Mouse (Mus musculus) embryonic facial prominence, embryonic 10.5 days (tissue): ENCODE measurements around the gene Osbp2. TPM values are rescaled to one million over a fixed set of nuclear protein-coding genes. Genes with fewer than 3 reads are reported as not detected.

Experiments used
- DNase-seq: peaks from one replicate; pipeline ENCODE4 v3.0.0-alpha.2; 2017; ENCODE audit warnings: low spot score
- H3K27ac ChIP-seq: fragments of 300-500 bp; sonication (generic); replicated peaks from 2 replicates; pipeline ENCODE4 v1.5.1; 2016; ENCODE audit warnings: mild to moderate bottlenecking
- H3K27me3 ChIP-seq: fragments of 300-500 bp; sonication (generic); replicated peaks from 2 replicates; pipeline ENCODE4 v1.6.1; 2016; ENCODE audit warnings: low read depth, mild to moderate bottlenecking; ENCODE audit not compliant: poor library complexity, severe bottlenecking
- H3K36me3 ChIP-seq: fragments of 300-500 bp; sonication (generic); replicated peaks from 2 replicates; pipeline ENCODE4 v1.6.1; 2016; ENCODE audit warnings: mild to moderate bottlenecking, moderate library complexity
- H3K4me1 ChIP-seq: fragments of 300-500 bp; sonication (generic); 2 replicates; pipeline ENCODE4 v1.6.1; 2016
- H3K4me3 ChIP-seq: fragments of 300-500 bp; sonication (generic); 2 replicates; pipeline ENCODE4 v1.5.1; 2016; ENCODE audit warnings: mild to moderate bottlenecking, moderate library complexity
- H3K9me3 ChIP-seq: fragments of 300-500 bp; sonication (generic); 2 replicates; pipeline ENCODE4 v1.6.1; 2016; ENCODE audit warnings: mild to moderate bottlenecking
- WGBS: fragments of 180-500 bp; shearing (Covaris S2); methylation state at CpG from one replicate; pipeline ENCODE4 v1.1.7; 2016; 5-methylcytosine and 5-hydroxymethylcytosine counted together
- polyA plus RNA-seq: library from polyadenylated mRNA; unstranded; fragments of >200 nt; fragmentation: Nextera tagmentation; extraction: Ambion mirVana; gene quantifications from 2 replicates; pipeline ENCODE4 v1.2.1, GENCODE M21; 2016

Osbp2 gene
- polyA plus RNA-seq, 1 experiment from 2014 or later: 1.2 TPM

GRCm38 (mm10) chr11:3834421-3835098, 29.1 kb downstream of the Osbp2 start:
- H3K4me3 ChIP-seq: peak overlapping the region; percentile 39
- H3K36me3 ChIP-seq: no peaks in the 10 kb centered on the region
- peaks cover 9% of the 10 kb centered on the region for H3K4me1 ChIP-seq
- H3K9me3 ChIP-seq: no peaks in the 10 kb centered on the region
- H3K27me3 ChIP-seq: 0 out of 2 replicates have a peak, but pooled peaks cover 17% of the 10 kb centered on the region
- 47% methylated on average over 13 of the region's 13 CpGs for WGBS
- DNase-seq: peak; percentile 62
- no peak overlapping the region for H3K27ac ChIP-seq

- WGBS: 40% methylated on average over 21 of the region's 21 CpGs
- DNase-seq: no peak
- Histone ChIP-seq H3K27me3 (0 out of 2 replicates have a peak, but pooled peaks cover 17% of the 10 kb centered on the region), H3K4me3 (peak overlapping the region; percentile 39), H3K9me3 (no peaks in the 10 kb centered on the region), H3K4me1 (peaks cover 9% of the 10 kb centered on the region), H3K36me3 (no peaks in the 10 kb centered on the region), H3K27ac (no peak overlapping the region)
These were observed 29.9 kb downstream of the Osbp2 start for GRCm38 (mm10) chr11:3833544-3834420.

- H3K4me1 ChIP-seq: peaks cover 9% of the 10 kb centered on the region
- no peak overlapping the region for H3K4me3 ChIP-seq
- H3K36me3 ChIP-seq: no peaks in the 10 kb centered on the region
- DNase-seq: no peak
- peaks cover 5% of the 10 kb centered on the region; the same call in 1 of the 2 replicates for H3K9me3 ChIP-seq
- H3K27ac ChIP-seq: no peak overlapping the region
- 54% methylated on average over 6 of the region's 6 CpGs for WGBS
- H3K27me3 ChIP-seq: 0 out of 2 replicates have a peak, but pooled peaks cover 17% of the 10 kb centered on the region
These were observed 31.4 kb downstream of the Osbp2 start for GRCm38 (mm10) chr11:3832193-3832901.

- Histone ChIP-seq H3K27me3 (0 out of 2 replicates have a peak, but pooled peaks cover 15% of the 10 kb centered on the region), H3K36me3 (no peaks in the 10 kb centered on the region), H3K27ac (no peak overlapping the region), H3K4me1 (peaks cover 9% of the 10 kb centered on the region), H3K4me3 (no peak overlapping the region), H3K9me3 (peaks cover 5% of the 10 kb centered on the region; the same call in 1 of the 2 replicates)
- 84% methylated on average over 5 of the region's 5 CpGs for WGBS
- DNase-seq: no peak
These were observed 34.0 kb downstream of the Osbp2 start for GRCm38 (mm10) chr11:3829736-3830135.

- Histone ChIP-seq H3K27me3 (no peaks in the 10 kb centered on the region), H3K36me3 (no peaks in the 10 kb centered on the region), H3K4me1 (peaks cover 11% of the 10 kb centered on the region), H3K4me3 (no peak overlapping the region), H3K27ac (no peak overlapping the region), H3K9me3 (peaks cover 5% of the 10 kb centered on the region; the same call in 1 of the 2 replicates)
- 75% methylated on average over 5 of the region's 5 CpGs for WGBS
- no peak for DNase-seq
These were observed 39.6 kb downstream of the Osbp2 start for GRCm38 (mm10) chr11:3824138-3824537.

- Histone ChIP-seq H3K4me3 (no peak overlapping the region), H3K36me3 (no peaks in the 10 kb centered on the region), H3K27me3 (no peaks in the 10 kb centered on the region), H3K4me1 (peaks cover 15% of the 10 kb centered on the region), H3K9me3 (peaks cover 3% of the 10 kb centered on the region; the same call in 1 of the 2 replicates), H3K27ac (no peak overlapping the region)
- 64% methylated on average over 2 of the region's 2 CpGs for WGBS
- no peak for DNase-seq
These were observed 40.3 kb downstream of the Osbp2 start for GRCm38 (mm10) chr11:3823378-3823777.

GRCm38 (mm10) chr11:3817986-3818758, 45.5 kb downstream of the Osbp2 start:
- Histone ChIP-seq H3K36me3 (no peaks in the 10 kb centered on the region), H3K27me3 (no peaks in the 10 kb centered on the region), H3K9me3 (no peaks in the 10 kb centered on the region), H3K4me3 (no peak overlapping the region), H3K4me1 (peaks cover 14% of the 10 kb centered on the region), H3K27ac (no peak overlapping the region)
- 30% methylated on average over 4 of the region's 4 CpGs for WGBS
- peak; percentile 15 for DNase-seq

- DNase-seq: no peak
- Histone ChIP-seq H3K27me3 (no peaks in the 10 kb centered on the region), H3K27ac (no peak overlapping the region), H3K36me3 (no peaks in the 10 kb centered on the region), H3K4me3 (no peak overlapping the region), H3K9me3 (no peaks in the 10 kb centered on the region), H3K4me1 (peaks cover 11% of the 10 kb centered on the region; the same call in 1 of the 2 replicates)
These were observed 47.8 kb downstream of the Osbp2 start for GRCm38 (mm10) chr11:3815951-3816350.

- no peak overlapping the region for H3K27ac ChIP-seq
- H3K36me3 ChIP-seq: no peaks in the 10 kb centered on the region
- no peaks in the 10 kb centered on the region for H3K9me3 ChIP-seq
- H3K4me1 ChIP-seq: peaks cover 6% of the 10 kb centered on the region; the same call in 1 of the 2 replicates
- no peak overlapping the region for H3K4me3 ChIP-seq
- DNase-seq: no peak
- H3K27me3 ChIP-seq: no peaks in the 10 kb centered on the region
These were observed 50.4 kb downstream of the Osbp2 start for GRCm38 (mm10) chr11:3813340-3813739.

- peaks cover 6% of the 10 kb centered on the region; the same call in 1 of the 2 replicates for H3K4me1 ChIP-seq
- H3K27me3 ChIP-seq: 0 out of 2 replicates have a peak, but pooled peaks cover 4% of the 10 kb centered on the region
- no peak overlapping the region for H3K4me3 ChIP-seq
- WGBS: 34% methylated on average over 3 of the region's 3 CpGs
- H3K27ac ChIP-seq: no peak overlapping the region
- DNase-seq: peak; percentile 28
- no peaks in the 10 kb centered on the region; the same call in 1 of the 2 replicates for H3K9me3 ChIP-seq
- H3K36me3 ChIP-seq: no peaks in the 10 kb centered on the region
These were observed 55.5 kb downstream of the Osbp2 start for GRCm38 (mm10) chr11:3808162-3808561.

- 26% methylated on average over 3 of the region's 3 CpGs for WGBS
- H3K36me3 ChIP-seq: no peaks in the 10 kb centered on the region
- no peak overlapping the region for H3K27ac ChIP-seq
- no peaks in the 10 kb centered on the region; the same call in 1 of the 2 replicates for H3K9me3 ChIP-seq
- H3K4me3 ChIP-seq: no peak overlapping the region
- H3K4me1 ChIP-seq: 0 out of 2 replicates have a peak, but pooled peaks cover 7% of the 10 kb centered on the region
- peak; percentile 35 for DNase-seq
- H3K27me3 ChIP-seq: 0 out of 2 replicates have a peak, but pooled peaks cover 4% of the 10 kb centered on the region
These were observed 58.3 kb downstream of the Osbp2 start for GRCm38 (mm10) chr11:3805362-3805761.
